Mouse (Mus musculus) 3T3-L1 (cell line): ENCODE measurements around the gene Milr1.
A peak's percentile ranks its signal among the peaks of the same experiment; 100 is the strongest.
"Not testable (repeated sequence)": the region's sequence is repeated elsewhere in the genome, so short reads cannot be mapped to it uniquely, and the experiment has no call there.

ENCODE experiments used
- DNase-seq: peaks from one replicate; pipeline ENCODE4 v3.0.0-alpha.2; 2015; ENCODE audit warnings: low read depth, low spot score

Milr1 gene

DNA sequence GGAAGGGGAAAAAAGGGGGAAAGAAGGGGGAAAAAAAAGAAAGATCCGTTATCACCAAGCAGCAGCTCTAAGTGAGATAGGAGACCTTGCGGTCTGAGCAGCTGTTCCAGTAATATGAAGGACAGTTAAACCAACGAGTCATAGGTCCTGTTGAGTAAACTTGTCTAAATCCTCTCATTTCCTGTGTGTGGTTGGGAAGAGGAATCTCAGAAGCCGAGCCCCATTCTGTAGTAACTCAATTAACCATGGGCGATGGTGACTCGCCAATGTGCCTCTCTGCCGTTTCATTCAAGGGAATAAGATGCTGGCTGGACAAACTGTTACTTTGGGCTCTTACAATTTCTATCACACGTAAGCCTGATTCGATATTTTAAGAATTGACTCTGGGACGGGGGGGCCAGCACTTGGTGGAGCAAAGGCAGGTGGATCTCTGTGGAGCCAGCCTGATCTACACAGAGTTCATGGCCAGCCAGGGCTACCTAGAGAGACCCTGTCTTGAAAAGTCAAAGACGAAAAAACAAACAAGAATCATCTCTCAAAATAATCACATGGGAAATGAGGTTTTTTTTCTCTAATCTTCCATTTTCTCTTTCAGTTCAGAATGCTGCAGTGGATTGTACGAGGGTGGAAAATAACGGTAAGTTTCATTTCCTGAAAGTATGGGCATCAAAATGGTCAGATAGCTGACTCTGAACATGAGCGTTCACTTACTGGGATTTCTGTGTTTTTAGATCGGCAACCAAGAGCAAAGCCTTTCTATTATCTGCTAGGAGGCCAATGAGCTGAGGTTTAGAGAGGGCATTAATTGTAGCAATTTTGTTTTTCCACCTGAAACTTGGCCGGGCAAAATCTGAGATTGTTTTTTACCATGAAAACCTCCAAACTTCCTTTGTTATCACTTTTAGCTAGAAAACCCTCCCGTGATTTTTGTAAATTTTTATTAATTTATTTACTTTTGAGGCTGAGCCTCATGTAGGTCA is at the start of gene Milr1:
Gene Milr1, plus strand, starts transcription at position 188 of the 980 bp plus-strand sequence.
- DNase-seq = peak; percentile 74

DNA sequence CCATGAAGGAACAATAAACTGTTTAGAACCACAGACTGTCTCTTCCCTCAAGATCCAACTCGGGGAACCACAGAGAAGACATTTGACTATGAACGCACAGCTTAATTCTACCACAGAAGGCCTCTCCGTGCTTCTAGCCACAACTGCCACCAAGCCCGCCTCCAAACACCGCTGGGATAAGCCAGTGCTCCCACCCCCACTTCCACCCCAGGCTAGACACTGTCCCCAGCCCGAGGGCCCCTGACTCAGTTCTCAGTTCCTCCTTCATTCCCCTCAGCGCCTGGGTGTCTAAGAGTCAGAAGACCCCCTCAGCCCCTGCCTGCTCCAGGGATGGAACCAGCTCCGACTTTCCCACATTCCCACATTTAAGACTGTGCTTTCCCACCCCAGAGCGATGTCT is 49.4 kb upstream of the Milr1 start:
- no peak for DNase-seq

- no peak for DNase-seq
Measured at GRCm38 (mm10) chr11:106702584-106702983, 48.4 kb upstream of the Milr1 start.

GRCm38 (mm10) chr11:106703931-106704330 is 47.1 kb upstream of the Milr1 start:
- no peak for DNase-seq

DNA sequence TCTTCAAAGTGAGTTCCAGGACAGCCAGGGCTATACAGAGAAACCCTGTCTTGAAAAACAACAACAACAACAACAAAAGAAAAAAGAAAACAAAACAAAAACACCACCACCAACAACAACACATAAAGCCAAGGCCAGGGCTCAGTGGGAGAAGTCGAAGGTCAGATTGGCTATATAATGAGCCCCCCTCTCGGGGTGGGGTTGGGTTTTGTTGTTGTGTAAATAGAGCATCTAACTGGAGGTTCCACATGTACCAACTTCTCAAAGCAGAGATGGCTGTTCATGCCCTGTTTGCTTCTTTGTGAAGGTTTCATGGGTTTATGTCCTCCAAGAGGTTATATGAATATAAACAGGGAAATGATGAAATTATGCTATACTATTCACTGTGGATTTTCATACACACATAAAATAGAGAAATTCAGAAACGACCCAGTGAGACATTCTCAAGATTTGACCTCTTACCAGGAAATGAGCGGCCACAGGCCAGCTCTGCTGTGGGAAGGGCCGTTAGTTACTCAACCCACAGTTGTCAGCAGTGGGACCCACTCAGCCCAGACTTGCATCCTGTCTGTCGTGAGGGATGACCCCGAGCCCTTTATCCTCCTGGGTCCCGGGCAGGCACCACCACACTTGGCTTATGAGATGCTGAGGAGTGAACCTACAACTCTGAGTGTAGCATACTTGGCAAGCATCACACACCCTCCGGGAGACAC is 46.5 kb upstream of the Milr1 start:
- no peak for DNase-seq

GRCm38 (mm10) chr11:106706212-106706611 is 44.8 kb upstream of the Milr1 start:
- DNase-seq = peak; percentile 18

DNA sequence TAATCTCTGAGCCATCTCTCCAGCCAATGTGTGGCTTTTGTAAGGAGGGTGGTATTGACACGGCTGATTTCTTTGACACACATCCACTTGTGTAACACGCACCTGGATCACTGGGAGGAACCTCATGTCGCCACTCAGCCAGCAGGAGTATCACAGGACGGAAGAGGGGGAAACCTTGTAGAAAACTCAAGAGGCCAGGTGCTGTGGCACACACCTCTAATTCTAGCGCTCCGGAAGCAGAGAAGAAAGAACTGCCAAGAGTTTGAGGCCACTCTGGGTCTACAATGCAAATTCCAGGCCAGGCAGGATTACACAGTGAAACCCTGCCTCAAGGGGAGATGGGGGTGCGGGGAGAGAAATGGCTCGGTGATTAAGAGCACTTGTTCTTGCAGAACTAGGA is 43.9 kb upstream of the Milr1 start:
- DNase-seq = no peak

- DNase-seq = peak; percentile 37
Measured at GRCm38 (mm10) chr11:106707866-106708265, 43.2 kb upstream of the Milr1 start.

DNA sequence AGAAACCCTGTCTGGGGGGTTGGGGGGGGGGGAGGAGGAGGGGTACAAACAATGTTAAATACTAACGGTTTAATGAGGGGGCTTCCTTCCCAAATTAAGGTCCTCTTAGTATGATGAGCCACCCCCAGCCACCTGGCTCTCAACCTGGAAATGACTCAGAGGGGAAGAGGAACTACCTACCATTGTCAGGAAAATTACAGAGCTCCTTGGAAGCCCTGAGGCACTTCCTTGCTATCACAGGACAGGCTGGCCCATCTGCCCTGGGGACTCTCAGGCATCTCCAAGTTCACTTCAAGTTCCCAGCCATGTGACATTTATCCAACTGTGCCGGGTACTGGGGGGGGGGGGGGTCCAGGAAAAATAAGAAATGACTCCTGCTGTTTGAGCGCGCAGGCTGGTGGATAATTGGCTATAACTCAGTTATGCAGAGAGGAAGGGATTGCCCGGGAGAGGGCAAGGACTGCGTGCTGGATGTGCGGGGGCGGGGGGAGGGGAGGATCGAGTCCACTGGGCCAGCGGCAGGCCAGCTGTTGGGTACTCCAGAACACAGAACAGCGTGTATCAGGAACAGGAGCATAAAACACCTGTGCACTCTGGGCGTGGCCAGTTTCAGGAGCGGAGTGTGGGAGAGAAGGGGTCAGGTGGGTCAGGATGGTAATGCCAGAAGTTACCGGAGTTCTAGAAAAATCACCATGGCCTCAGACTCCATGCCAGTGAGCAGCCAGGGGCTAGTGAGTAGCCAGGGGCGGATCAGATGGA is 41.6 kb upstream of the Milr1 start:
- DNase-seq = no peak

- DNase-seq = no peak
Measured at GRCm38 (mm10) chr11:106710789-106711188, 40.2 kb upstream of the Milr1 start.

GRCm38 (mm10) chr11:106715066-106715465 is 36.0 kb upstream of the Milr1 start:
- no peak for DNase-seq

- no peak for DNase-seq
Measured at GRCm38 (mm10) chr11:106716568-106716967, 34.5 kb upstream of the Milr1 start.

DNA sequence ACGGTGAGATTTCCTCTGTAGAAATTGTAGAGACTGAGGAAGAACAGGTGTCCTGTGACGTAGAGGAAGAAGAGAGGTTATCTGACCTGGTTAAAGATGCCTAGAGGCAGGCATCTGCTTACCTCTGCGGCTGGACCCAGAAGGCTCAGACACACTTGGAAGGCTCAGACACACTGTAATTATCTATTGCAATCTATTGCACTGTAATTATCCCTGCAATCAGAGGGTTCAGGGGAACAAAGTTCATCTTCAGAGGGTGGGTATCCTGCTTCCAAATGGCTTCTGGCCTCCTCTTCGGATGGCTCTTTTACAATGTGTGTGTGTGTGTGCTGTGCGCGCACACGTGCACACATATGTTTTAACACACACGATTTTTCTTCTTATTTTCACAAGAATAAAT is 30.6 kb upstream of the Milr1 start:
- DNase-seq = no peak

GRCm38 (mm10) chr11:106722831-106723361 is 28.1 kb upstream of the Milr1 start:
- DNase-seq = peak; percentile 73

GRCm38 (mm10) chr11:106723611-106724125 is 27.4 kb upstream of the Milr1 start:
- no peak for DNase-seq

DNA sequence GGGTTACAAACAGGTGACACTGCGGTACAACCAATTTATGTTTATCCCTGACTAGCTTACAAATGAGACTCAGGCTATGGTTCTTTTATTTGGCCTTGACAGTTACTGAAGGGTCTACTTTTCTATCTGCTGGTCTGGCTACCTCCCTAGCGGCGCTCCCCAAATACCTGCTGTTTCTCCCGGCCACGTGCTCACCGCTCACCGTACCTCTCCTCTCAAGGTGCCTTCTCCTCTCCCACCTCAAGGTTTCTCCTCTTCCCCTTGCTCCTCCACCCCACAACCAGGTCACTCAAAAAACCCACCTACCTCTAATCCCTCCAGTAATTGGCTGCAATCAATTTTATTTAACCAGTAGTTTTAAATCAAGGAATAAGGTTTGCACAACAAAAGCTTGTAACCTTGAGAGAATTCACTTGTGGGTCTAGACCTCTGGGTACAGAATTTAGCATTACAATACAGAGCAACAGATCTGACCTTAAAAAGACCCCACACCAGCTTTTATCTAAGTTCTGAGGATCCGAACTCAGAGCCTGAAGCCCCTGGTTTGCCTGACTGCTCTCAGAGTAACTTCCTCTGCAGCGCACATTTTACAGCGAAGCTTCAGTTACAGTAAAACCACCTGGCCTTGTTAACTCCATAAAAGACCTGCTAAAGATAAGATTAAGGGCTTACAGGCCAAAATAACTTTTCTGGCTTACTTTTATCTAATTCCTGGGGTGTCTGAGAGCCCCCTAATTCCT is 26.7 kb upstream of the Milr1 start:
- no peak for DNase-seq

- not testable (repeated sequence) for DNase-seq
Measured at GRCm38 (mm10) chr11:106724916-106725235, 26.1 kb upstream of the Milr1 start.

DNA sequence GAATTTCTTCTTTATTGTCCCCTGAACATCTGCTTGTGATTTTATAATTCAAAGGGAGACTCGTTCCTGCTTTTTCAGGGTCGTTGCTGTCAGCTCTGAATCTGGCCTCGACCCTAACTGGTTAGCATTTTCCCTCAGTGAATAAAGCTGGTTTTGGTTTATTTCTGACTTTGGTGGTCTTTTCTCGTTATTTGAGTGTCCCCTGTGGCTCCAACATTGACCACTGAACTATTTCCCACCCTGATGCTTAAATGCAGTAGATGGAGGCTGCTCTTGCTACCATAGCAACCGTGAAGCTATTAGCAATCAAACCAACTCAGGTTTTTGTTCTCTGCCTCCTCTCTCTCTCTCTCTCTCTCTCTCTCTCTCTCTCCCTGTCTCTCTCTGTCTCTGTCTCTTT is 23.1 kb upstream of the Milr1 start:
- no peak for DNase-seq

GRCm38 (mm10) chr11:106728402-106729366 is 22.3 kb upstream of the Milr1 start:
- no peak for DNase-seq

GRCm38 (mm10) chr11:106729656-106730055 is 21.4 kb upstream of the Milr1 start:
- no peak for DNase-seq
